Mouse (Mus musculus): ENCODE data around the gene Msantd1. TPM values are rescaled to one million over a fixed set of nuclear protein-coding genes. Genes with fewer than 3 reads are reported as not detected.

Gene Msantd1
- polyA plus RNA-seq, 1 experiment from 2014 or later: 0.87 TPM

DNA sequence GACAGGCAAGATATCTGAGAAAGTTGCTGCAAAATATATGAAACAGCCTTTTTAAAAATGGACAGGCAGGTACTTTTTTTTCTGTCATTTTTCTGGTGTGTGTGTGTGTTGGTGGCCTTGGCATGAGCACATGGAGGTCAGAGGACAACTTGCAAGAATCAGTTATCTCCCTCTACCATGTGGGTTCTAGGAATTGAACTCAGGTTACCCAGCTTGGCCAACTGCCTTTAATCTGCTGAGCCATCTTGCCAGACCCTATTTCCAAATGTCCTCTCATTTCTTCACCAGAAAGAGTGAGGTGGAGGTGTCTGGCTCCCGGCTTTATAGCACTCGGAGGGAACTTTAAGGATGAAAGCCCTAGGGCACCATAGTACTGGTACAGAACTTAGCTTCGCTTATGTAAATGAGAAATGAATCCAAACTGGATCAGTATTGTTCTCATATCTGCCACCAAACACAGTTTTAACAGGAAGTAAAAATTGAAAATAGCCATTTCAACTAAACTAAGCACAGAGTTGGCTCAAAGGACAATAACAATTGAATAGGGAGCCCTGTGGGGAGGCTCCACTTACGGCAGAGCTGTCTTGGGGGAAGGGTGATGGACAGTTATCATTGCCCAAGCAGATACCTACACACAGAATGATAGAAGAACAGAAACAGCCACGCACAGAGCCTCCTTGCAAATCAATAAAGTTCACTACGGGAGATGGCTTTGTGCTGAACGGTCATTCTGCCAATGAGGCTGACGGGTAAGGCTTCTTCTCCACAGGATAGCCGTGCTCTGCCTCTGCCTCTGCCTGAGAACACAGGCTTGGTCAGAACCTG, 22.6 kb downstream of the Msantd1 start:
- WGBS: 78% methylated on average over 9 of the region's 9 CpGs
- H3K27ac ChIP-seq (replicated peaks): no peak overlapping the region

GRCm38 (mm10) chr5:34931091-34931490, 23.3 kb downstream of the Msantd1 start:
- Histone ChIP-seq H3K9ac (no peak overlapping the region), H3K4me2 (replicated peaks) (no peak overlapping the region), H3K4me3 (replicated peaks) (no peak overlapping the region), H3K36me3 (0 out of 2 replicates have a peak, but pooled peaks cover under 1% of the 10 kb centered on the region), H3K4me1 (peaks cover 16% of the 10 kb centered on the region; the same call in 1 of the 2 replicates), H3K27me3 (no peaks in the 10 kb centered on the region), H3K9me3 (replicated peaks) (no peaks in the 10 kb centered on the region), H3K27ac (replicated peaks) (peak overlapping the region; percentile 60; the same call in 1 of the 2 replicates)
- 46% methylated on average over 2 of the region's 2 CpGs for WGBS
- no peak for ATAC-seq (ENCODE audit: insufficient number of reproducible peaks, low FRiP score, low TSS enrichment, low read depth)

More for the DNA sequence above, 22.6 kb downstream of the Msantd1 start:
- Histone ChIP-seq H3K4me3 (replicated peaks) (no peak overlapping the region), H3K4me2 (replicated peaks) (no peak overlapping the region), H3K9me3 (replicated peaks) (no peaks in the 10 kb centered on the region), H3K36me3 (0 out of 2 replicates have a peak, but pooled peaks cover 6% of the 10 kb centered on the region), H3K9ac (no peak overlapping the region), H3K27me3 (no peaks in the 10 kb centered on the region), H3K4me1 (peaks cover 16% of the 10 kb centered on the region; the same call in 1 of the 2 replicates)
- no peak for ATAC-seq (ENCODE audit: insufficient number of reproducible peaks, low FRiP score, low TSS enrichment, low read depth)

- H3K4me2 ChIP-seq (replicated peaks): no peak overlapping the region
- 0 out of 2 replicates have a peak, but pooled peaks have one; percentile 48 for ATAC-seq (ENCODE audit: insufficient number of reproducible peaks, low FRiP score, low TSS enrichment, low read depth)
Measured at GRCm38 (mm10) chr5:34931516-34932457, 24.0 kb downstream of the Msantd1 start.

GRCm38 (mm10) chr5:34932458-34932806, 24.6 kb downstream of the Msantd1 start:
- Histone ChIP-seq H3K27me3 (no peaks in the 10 kb centered on the region), H3K9me3 (replicated peaks) (no peaks in the 10 kb centered on the region), H3K4me1 (peaks cover 16% of the 10 kb centered on the region; the same call in 1 of the 2 replicates), H3K4me2 (replicated peaks) (no peak overlapping the region), H3K36me3 (no peaks in the 10 kb centered on the region), H3K4me3 (replicated peaks) (no peak overlapping the region), H3K9ac (no peak overlapping the region), H3K27ac (replicated peaks) (peak overlapping the region; percentile 60; the same call in 1 of the 2 replicates)
- no peak for ATAC-seq (ENCODE audit: insufficient number of reproducible peaks, low FRiP score, low TSS enrichment, low read depth)
- 40% methylated on average over 4 of the region's 4 CpGs for WGBS

More at GRCm38 (mm10) chr5:34931516-34932457, 24.0 kb downstream of the Msantd1 start:
- no peaks in the 10 kb centered on the region for H3K9me3 ChIP-seq (replicated peaks)
- peaks cover 16% of the 10 kb centered on the region; the same call in 1 of the 2 replicates for H3K4me1 ChIP-seq
- H3K9ac ChIP-seq: no peak overlapping the region
- WGBS: 42% methylated on average over 11 of the region's 11 CpGs
- no peaks in the 10 kb centered on the region for H3K27me3 ChIP-seq
- peak overlapping the region; percentile 60 for H3K27ac ChIP-seq (replicated peaks)
- H3K36me3 ChIP-seq: no peaks in the 10 kb centered on the region
- H3K4me3 ChIP-seq (replicated peaks): no peak overlapping the region

GRCm38 (mm10) chr5:34933461-34933860, 25.6 kb downstream of the Msantd1 start:
- Histone ChIP-seq H3K4me3 (replicated peaks) (no peak overlapping the region), H3K27me3 (no peaks in the 10 kb centered on the region), H3K9me3 (replicated peaks) (no peaks in the 10 kb centered on the region), H3K4me2 (replicated peaks) (no peak overlapping the region), H3K9ac (no peak overlapping the region), H3K36me3 (no peaks in the 10 kb centered on the region), H3K27ac (replicated peaks) (no peak overlapping the region), H3K4me1 (peaks cover 16% of the 10 kb centered on the region; the same call in 1 of the 2 replicates)
- WGBS: 94% methylated on average over 1 of the region's 1 CpGs
- ATAC-seq (ENCODE audit: insufficient number of reproducible peaks, low FRiP score, low TSS enrichment, low read depth): no peak

DNA sequence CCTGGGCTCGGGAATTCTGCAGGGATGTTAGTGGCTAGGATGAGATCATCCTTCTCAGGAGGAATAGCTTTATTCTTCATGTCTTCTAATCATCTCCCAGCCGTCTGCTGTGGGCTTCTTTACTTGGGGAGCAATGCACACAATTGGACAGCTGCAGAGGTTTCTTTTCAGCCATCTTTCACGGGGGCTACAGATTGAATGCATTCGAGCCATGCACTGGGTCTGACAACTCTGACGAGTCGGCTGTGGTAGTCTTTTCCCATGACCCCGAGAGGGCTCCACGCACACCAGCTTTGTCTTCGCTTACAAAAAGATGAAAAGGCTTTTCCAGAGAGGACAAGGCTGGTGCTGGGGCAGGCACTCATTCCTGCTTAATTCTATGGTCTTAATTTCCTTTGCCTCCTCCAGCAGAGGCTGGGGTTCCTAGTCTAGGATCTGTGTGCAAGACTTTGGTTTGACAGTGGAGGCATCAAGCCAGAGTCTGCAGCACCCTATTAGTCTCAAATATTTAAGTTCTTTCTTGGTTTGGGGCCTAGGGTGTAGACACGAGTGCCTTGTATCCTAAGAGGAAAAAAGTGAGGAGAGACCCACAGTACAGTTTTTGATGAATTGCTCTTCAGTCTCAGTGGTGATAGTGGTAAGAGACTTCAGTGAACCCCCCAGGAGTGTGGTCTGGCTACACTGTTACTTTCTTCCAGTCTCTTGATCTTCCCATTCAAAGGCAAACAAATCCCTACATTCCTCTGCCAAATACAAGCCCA, 34.1 kb downstream of the Msantd1 start:
- Histone ChIP-seq H3K4me3 (replicated peaks) (no peak overlapping the region), H3K27me3 (no peaks in the 10 kb centered on the region), H3K36me3 (no peaks in the 10 kb centered on the region), H3K9me3 (replicated peaks) (no peaks in the 10 kb centered on the region), H3K27ac (replicated peaks) (no peak overlapping the region), H3K4me2 (replicated peaks) (no peak overlapping the region), H3K4me1 (no peaks in the 10 kb centered on the region), H3K9ac (no peak overlapping the region)
- ATAC-seq (ENCODE audit: insufficient number of reproducible peaks, low FRiP score, low TSS enrichment, low read depth): no peak
- WGBS: 59% methylated on average over 10 of the region's 10 CpGs

GRCm38 (mm10) chr5:34943428-34943827, 35.6 kb downstream of the Msantd1 start:
- no peak overlapping the region for H3K4me3 ChIP-seq (replicated peaks)
- H3K9me3 ChIP-seq (replicated peaks): no peaks in the 10 kb centered on the region
- ATAC-seq (ENCODE audit: insufficient number of reproducible peaks, low FRiP score, low TSS enrichment, low read depth): no peak
- no peak overlapping the region for H3K9ac ChIP-seq
- no peak overlapping the region for H3K4me2 ChIP-seq (replicated peaks)
- H3K4me1 ChIP-seq: 0 out of 2 replicates have a peak, but pooled peaks cover under 1% of the 10 kb centered on the region
- H3K36me3 ChIP-seq: no peaks in the 10 kb centered on the region
- no peak overlapping the region for H3K27ac ChIP-seq (replicated peaks)
- H3K27me3 ChIP-seq: no peaks in the 10 kb centered on the region
- WGBS: 87% methylated on average over 3 of the region's 3 CpGs

DNA sequence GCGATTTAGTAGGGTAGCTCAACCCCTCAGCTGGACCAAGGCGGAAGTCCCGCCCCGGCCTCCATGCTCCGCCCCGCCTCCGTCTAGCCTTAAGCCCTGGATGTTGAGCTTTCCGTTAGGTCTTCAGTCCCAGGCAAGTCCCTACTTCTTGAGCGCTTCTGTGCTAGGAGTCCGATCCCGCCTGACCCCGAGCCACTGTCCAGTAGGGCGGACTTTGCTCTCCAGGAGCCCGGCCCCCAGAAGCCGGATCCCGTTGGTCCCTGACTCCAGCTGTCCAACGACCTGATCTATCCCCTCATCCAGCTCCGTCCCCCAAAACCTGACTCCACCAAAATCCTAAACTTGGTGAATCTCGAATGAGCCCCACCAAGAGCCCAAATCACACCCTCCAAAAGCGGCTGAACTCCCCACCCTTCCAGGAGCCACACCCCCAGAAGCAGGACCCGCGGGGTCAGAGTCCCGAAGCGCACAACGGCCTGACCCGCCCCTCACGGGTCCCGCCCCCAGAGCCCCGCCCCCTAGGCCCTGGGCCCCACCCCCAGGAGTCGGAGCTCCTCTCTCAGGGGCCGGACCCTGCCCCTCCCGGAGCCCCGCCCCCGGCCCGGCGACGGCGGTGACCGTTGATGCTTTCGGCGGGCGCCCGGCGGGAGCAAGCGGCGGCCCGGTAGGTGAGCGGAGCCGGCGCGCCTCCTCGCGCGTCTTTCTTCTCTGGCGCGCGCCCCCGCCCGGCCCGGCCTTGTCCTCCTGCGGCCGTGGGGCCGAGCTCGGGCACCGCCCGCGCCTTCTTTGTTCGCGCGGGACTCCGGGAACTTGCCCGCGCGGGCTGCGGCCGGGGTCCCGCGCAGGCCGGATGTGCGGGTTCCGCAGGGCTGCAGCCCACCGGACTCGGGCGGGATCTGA, 41.3 kb downstream of the Msantd1 start, which contains the start of gene Rgs12:
Gene Rgs12 (plus strand): TSS at position 585 of the 900 bp plus-strand sequence.
- peaks cover 8% of the 10 kb centered on the region; the same call in 1 of the 2 replicates for H3K36me3 ChIP-seq
- H3K4me3 ChIP-seq (replicated peaks): peak within 1 kb of the TSS; percentile 82
- no peaks in the 10 kb centered on the region for H3K27me3 ChIP-seq
- peak within 1 kb of the TSS; percentile 87 for H3K9ac ChIP-seq
- peak; percentile 95 for ATAC-seq (ENCODE audit: insufficient number of reproducible peaks, low FRiP score, low TSS enrichment, low read depth)
- no peaks in the 10 kb centered on the region for H3K9me3 ChIP-seq (replicated peaks)
- under 1% methylated on average over 74 of the region's 84 CpGs for WGBS
- H3K4me1 ChIP-seq: peaks cover 25% of the 10 kb centered on the region
- peak within 1 kb of the TSS; percentile 86 for H3K27ac ChIP-seq (replicated peaks)
- peak within 1 kb of the TSS; percentile 70 for H3K4me2 ChIP-seq (replicated peaks)

DNA sequence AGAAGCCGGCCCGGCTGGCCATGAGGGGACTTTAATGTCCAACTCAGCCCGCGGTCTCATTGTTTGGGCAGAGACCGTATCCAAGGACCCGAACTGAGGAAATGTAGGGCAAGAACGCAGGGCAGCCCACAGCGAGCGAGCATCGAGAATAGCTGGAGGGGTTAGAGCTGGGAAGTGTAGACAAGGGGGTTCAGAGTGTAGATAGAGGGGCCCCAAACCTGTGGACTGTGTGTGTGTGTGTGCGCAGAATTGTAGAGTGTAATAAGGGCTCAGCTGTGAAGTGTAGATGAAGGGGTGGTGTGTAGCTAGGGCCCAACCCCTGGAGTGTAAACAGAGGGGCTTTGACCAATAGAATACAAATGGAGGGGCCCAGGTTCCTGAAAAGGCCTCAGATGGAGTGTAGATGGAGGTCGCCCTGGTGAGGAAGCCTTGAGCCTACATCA, 42.0 kb downstream of the Msantd1 start:
- no peaks in the 10 kb centered on the region for H3K9me3 ChIP-seq (replicated peaks)
- H3K4me2 ChIP-seq (replicated peaks): peak overlapping the region; percentile 70
- peak overlapping the region; percentile 87 for H3K9ac ChIP-seq
- peaks cover 26% of the 10 kb centered on the region for H3K4me1 ChIP-seq
- 2% methylated on average over 12 of the region's 12 CpGs for WGBS
- H3K36me3 ChIP-seq: peaks cover 8% of the 10 kb centered on the region; the same call in 1 of the 2 replicates
- ATAC-seq (ENCODE audit: insufficient number of reproducible peaks, low FRiP score, low TSS enrichment, low read depth): 0 out of 2 replicates have a peak, but pooled peaks have one; percentile 13
- peak overlapping the region; percentile 86 for H3K27ac ChIP-seq (replicated peaks)
- no peaks in the 10 kb centered on the region for H3K27me3 ChIP-seq
- peak overlapping the region; percentile 82 for H3K4me3 ChIP-seq (replicated peaks)

All from embryonic facial prominence, embryonic 15.5 days (tissue).